Mouse (Mus musculus): ENCODE data around the gene Hs2st1.

- TF ChIP-seq GATA1 (IDR thresholded peaks at IDR 0.05; ENCODE audit: low read length) (no peak), TAL1 (IDR thresholded peaks at IDR 0.05; ENCODE audit: low read length) (no peak)
These were observed 46.9 kb upstream of the Hs2st1 start for GRCm38 (mm10) chr3:144616654-144617425.

Measured in erythroblast, embryonic 14.5 days (primary cell).